Mouse (Mus musculus) A20 (cell line): ENCODE results near the gene Ccdc180.

Experiments
- DNase-seq: peaks from one replicate; pipeline ENCODE4 v3.0.0-alpha.2; 2011; ENCODE audit warnings: low read depth, low spot score

Gene Ccdc180

GRCm38 (mm10) chr4:45911256-45911655 lies 21.2 kb downstream of the Ccdc180 start:
- DNase-seq, result no peak

- no peak for DNase-seq
These were observed 21.8 kb downstream of the Ccdc180 start for GRCm38 (mm10) chr4:45911876-45912275.

- no peak for DNase-seq
These were observed 27.0 kb downstream of the Ccdc180 start for GRCm38 (mm10) chr4:45917091-45917490.

- DNase-seq, result no peak
These were observed 31.7 kb downstream of the Ccdc180 start for GRCm38 (mm10) chr4:45921663-45922435.

- DNase-seq, result no peak
These were observed 33.9 kb downstream of the Ccdc180 start for GRCm38 (mm10) chr4:45924011-45924410.

GRCm38 (mm10) chr4:45928561-45928960 lies 38.5 kb downstream of the Ccdc180 start:
- DNase-seq, result no peak

- peak; percentile 32 for DNase-seq
These were observed 51.5 kb downstream of the Ccdc180 start for GRCm38 (mm10) chr4:45941628-45942044.

- DNase-seq, result no peak
These were observed 57.6 kb downstream of the Ccdc180 start for GRCm38 (mm10) chr4:45947729-45948128.

- peak; percentile 17 for DNase-seq
These were observed 59.2 kb downstream of the Ccdc180 start for GRCm38 (mm10) chr4:45949109-45949848.

- DNase-seq, result no peak
These were observed 61.7 kb downstream of the Ccdc180 start for GRCm38 (mm10) chr4:45951830-45952229.

GRCm38 (mm10) chr4:45953025-45953919 lies 63.2 kb downstream of the Ccdc180 start:
- DNase-seq, result no peak

- DNase-seq, result no peak
These were observed 65.1 kb downstream of the Ccdc180 start for GRCm38 (mm10) chr4:45955235-45955634.

GRCm38 (mm10) chr4:45956131-45956530 lies 66.0 kb downstream of the Ccdc180 start:
- DNase-seq, result no peak

- DNase-seq, result no peak
These were observed 66.6 kb downstream of the Ccdc180 start for GRCm38 (mm10) chr4:45956706-45957105.

- DNase-seq, result no peak
These were observed 74.8 kb downstream of the Ccdc180 start, which contains the start of gene Tdrd7 for GRCm38 (mm10) chr4:45964771-45965439. Gene Tdrd7 (plus strand): TSS chr4:45965334.

GRCm38 (mm10) chr4:45965737-45966447 lies 75.8 kb downstream of the Ccdc180 start:
- no peak for DNase-seq

GRCm38 (mm10) chr4:45966716-45967115 lies 76.6 kb downstream of the Ccdc180 start:
- DNase-seq, result no peak

- DNase-seq, result no peak
These were observed 77.6 kb downstream of the Ccdc180 start for GRCm38 (mm10) chr4:45967479-45968341.

- no peak for DNase-seq
These were observed 78.9 kb downstream of the Ccdc180 start for GRCm38 (mm10) chr4:45969051-45969450.
